Comparison of ENCODE assay signal across 10 mouse cellular contexts in genomic region chr3:33217360-33218034, GRCm38 (mm10).
DNase-seq lines count a peak whose midpoint lies in the region; ATAC-seq and TF ChIP-seq lines count a peak whose summit lies in the region.
"Had no signal": no experiment of that assay in that cellular context is flagged by ENCODE, and none has a peak within 500 bp of the region (broad histone marks: within the 10 kb centered on the region; RNA-seq: fewer than 3 reads in every experiment).

No protein-coding gene starts in this region.

- H3K36me3 ChIP-seq in forebrain, embryonic 12.5 days (replicated peaks) = no peaks in the 10 kb centered on the region
- H3K36me3 ChIP-seq in neural tube, embryonic 11.5 days (ENCODE audit: control insufficient read depth, insufficient read depth, low read length) = no peaks in the 10 kb centered on the region
- no peaks in the 10 kb centered on the region for H3K36me3 ChIP-seq in lung, postnatal 0 days (ENCODE audit: insufficient read depth, low read length)

- ATAC-seq in forebrain, embryonic 12.5 days (ENCODE audit: low FRiP score) = peak; percentile 79
- peak; percentile 79 for ATAC-seq in neural tube, embryonic 11.5 days (ENCODE audit: insufficient read depth, low FRiP score, low TSS enrichment)
- no peak for ATAC-seq in megakaryocyte, adult 5-6 weeks (ENCODE audit: poor library complexity, severe bottlenecking)
- no peak for ATAC-seq in lung, postnatal 0 days

- no peaks in the 10 kb centered on the region for H3K27me3 ChIP-seq in forebrain, embryonic 12.5 days
- no peaks in the 10 kb centered on the region for H3K27me3 ChIP-seq in neural tube, embryonic 11.5 days (ENCODE audit: control insufficient read depth, insufficient read depth, low read length)
- no peaks in the 10 kb centered on the region for H3K27me3 ChIP-seq in lung, postnatal 0 days (replicated peaks; ENCODE audit: insufficient read depth, low read length)

- no peak overlapping the region for H3K4me3 ChIP-seq in forebrain, embryonic 12.5 days (replicated peaks)
- no peak overlapping the region for H3K4me3 ChIP-seq in neural tube, embryonic 11.5 days (ENCODE audit: low read depth, low read length)
- H3K4me3 ChIP-seq in lung, postnatal 0 days (ENCODE audit: low read depth, low read length) = no peak overlapping the region

- no peaks in the 10 kb centered on the region for H3K9me3 ChIP-seq in forebrain, embryonic 12.5 days
- H3K9me3 ChIP-seq in neural tube, embryonic 11.5 days (ENCODE audit: control insufficient read depth, low read length) = no peaks in the 10 kb centered on the region
- H3K9me3 ChIP-seq in lung, postnatal 0 days (ENCODE audit: low read length) = no peaks in the 10 kb centered on the region

- no peak for TF ChIP-seq CTCF in lung, postnatal 0 days (IDR thresholded peaks at IDR 0.05)

- peak overlapping the region; percentile 48 for H3K27ac ChIP-seq in forebrain, embryonic 12.5 days
- H3K27ac ChIP-seq in neural tube, embryonic 11.5 days (ENCODE audit: low read depth, low read length) = peak overlapping the region; percentile 34; the same call in 1 of the 2 replicates
- H3K27ac ChIP-seq in lung, postnatal 0 days (ENCODE audit: low read length) = no peak overlapping the region

- WGBS in forebrain, embryonic 12.5 days = 73% methylated on average over 18 of the region's 18 CpGs
- 61% methylated on average over 18 of the region's 18 CpGs for WGBS in neural tube, embryonic 11.5 days
- WGBS in lung, postnatal 0 days = 62% methylated on average over 18 of the region's 18 CpGs

- TF ChIP-seq EP300 in lung, postnatal 0 days (IDR thresholded peaks at IDR 0.05) = no peak

- no peak overlapping the region for H3K9ac ChIP-seq in forebrain, embryonic 12.5 days
- H3K9ac ChIP-seq in neural tube, embryonic 11.5 days (ENCODE audit: low read length) = no peak overlapping the region
- H3K9ac ChIP-seq in lung, postnatal 0 days (replicated peaks; ENCODE audit: low read depth) = no peak overlapping the region

- H3K4me2 ChIP-seq in forebrain, embryonic 12.5 days = no peak overlapping the region
- no peak overlapping the region for H3K4me2 ChIP-seq in neural tube, embryonic 11.5 days (ENCODE audit: low read depth)
- H3K4me2 ChIP-seq in lung, postnatal 0 days (replicated peaks; ENCODE audit: low read depth, low read length) = no peak overlapping the region

- H3K4me1 ChIP-seq in forebrain, embryonic 12.5 days = no peaks in the 10 kb centered on the region
- H3K4me1 ChIP-seq in neural tube, embryonic 11.5 days (ENCODE audit: control insufficient read depth, insufficient read depth, low read length) = no peaks in the 10 kb centered on the region
- H3K4me1 ChIP-seq in lung, postnatal 0 days (ENCODE audit: insufficient read depth, low read depth, low read length) = no peaks in the 10 kb centered on the region

- intact Hi-C loops in heart, postnatal 36 days (cut with DNase I) = no loop called here

- DNase-seq in embryo, embryonic 10 days (ENCODE audit: low spot score) = peak; percentile 6
- DNase-seq in layer of hippocampus, adult 8-10 months (ENCODE audit: low spot score in 2 of 2) = peak; percentile 12
- DNase-seq in neural tube, embryonic 11.5 days (ENCODE audit: low spot score) = peak; percentile 44
- DNase-seq in heart, postnatal 36 days = no peak
- no peak for DNase-seq in spleen, postnatal 10 days (ENCODE audit: low spot score in 2 of 2)
- no peak for DNase-seq in lung, postnatal 0 days (ENCODE audit: low spot score)
- DNase-seq: adrenal gland, adult 2 months; thymus, postnatal 14 days had no signal

Comparison
In these comparisons a context has a peak if more than half of its experiments do, and no peak if none do; other contexts are left out.
1. DNase-seq: peak in embryo, embryonic 10 days (single experiment), layer of hippocampus, adult 8-10 months (2 of 2) and neural tube, embryonic 11.5 days (single experiment); none in heart, postnatal 36 days (0 of 2), spleen, postnatal 10 days (0 of 2) and lung, postnatal 0 days (single experiment).
2. ATAC-seq: peak in forebrain, embryonic 12.5 days (single experiment) and neural tube, embryonic 11.5 days (single experiment); none in megakaryocyte, adult 5-6 weeks (single experiment) and lung, postnatal 0 days (single experiment).